Mouse (Mus musculus) hindbrain, embryonic 14.5 days (tissue): ENCODE measurements around the gene Rtf2. TPM values are rescaled to one million over a fixed set of nuclear protein-coding genes. Genes with fewer than 3 reads are reported as not detected.

Experiments
- polyA plus RNA-seq: library from polyadenylated mRNA; unstranded; fragments of >200 nt; fragmentation: Nextera tagmentation; extraction: Ambion mirVana; gene quantifications from 2 replicates; pipeline ENCODE4 v1.2.1, GENCODE M21; 2014

Rtf2 gene
- polyA plus RNA-seq, 1 experiment from 2014 or later, result 91.7 TPM

Other genes with a start within 250 kb of the Rtf2 start
- gene Mc3r, start 192.1 kb upstream of the Rtf2 start, polyA plus RNA-seq, result 0.15 and 0.30 TPM in 2 replicates
- 17.9 and 18.5 TPM in 2 replicates for gene Fam210b, start 95.0 kb upstream of the Rtf2 start, polyA plus RNA-seq
- gene Aurka, start 70.0 kb upstream of the Rtf2 start, polyA plus RNA-seq, result 18.8 and 19.9 TPM in 2 replicates
- gene Cstf1, start 69.9 kb upstream of the Rtf2 start, polyA plus RNA-seq, result 26.6 and 29.8 TPM in 2 replicates
- 0.05 and 0.27 TPM in 2 replicates for gene Cass4, start 46.8 kb upstream of the Rtf2 start, polyA plus RNA-seq
- 0.86 and 1.1 TPM in 2 replicates for gene Gcnt7, start 18.0 kb downstream of the Rtf2 start, polyA plus RNA-seq
- gene Fam209, start 32.0 kb downstream of the Rtf2 start, polyA plus RNA-seq, result 0.29 TPM in 1 of 2 replicates, not detected in the other
- gene Tfap2c, start 109.0 kb downstream of the Rtf2 start, polyA plus RNA-seq, result 0.28 and 0.30 TPM in 2 replicates